Mouse (Mus musculus): Measurements from ENCODE around the gene Dgke. TPM values are rescaled to one million over a fixed set of nuclear protein-coding genes. Genes with fewer than 3 reads are reported as not detected.
"Not testable (repeated sequence)": the region's sequence is repeated elsewhere in the genome, so short reads cannot be mapped to it uniquely, and the experiment has no call there.

Gene Dgke
- 1 to 10 TPM; 2.5 to 2.7 TPM for total RNA-seq (2021)
- long read RNA-seq, experiment 1, result 0 reads
- long read RNA-seq, experiment 2, result 0 reads

GRCm38 (mm10) chr11:89066750-89067149 lies at the start of gene Dgke:
Gene Dgke (minus strand): TSS chr11:89066850.
- DNase-seq, result no peak

- no peak for DNase-seq
These were observed 40.6 kb upstream of the Dgke start for GRCm38 (mm10) chr11:89107180-89107807.

DNA sequence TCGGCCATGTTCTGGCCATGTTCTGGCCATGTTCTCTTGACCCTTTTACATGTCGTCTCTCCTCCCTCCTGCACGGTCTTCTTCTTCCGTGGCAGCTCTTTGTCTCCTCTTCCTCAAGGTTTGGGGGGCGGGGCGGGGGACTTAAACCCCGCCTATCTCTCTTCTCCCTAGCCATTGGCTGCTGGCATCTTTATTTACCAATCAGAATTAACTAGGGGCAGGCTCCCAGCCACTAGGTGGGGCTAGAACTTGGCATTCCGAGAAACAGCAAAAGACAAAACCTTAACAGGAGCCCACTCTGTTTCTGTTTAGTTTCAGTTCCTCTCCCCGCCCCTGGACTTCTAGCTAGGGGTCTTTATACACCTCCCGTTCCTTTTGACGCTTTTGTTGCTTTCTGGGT lies 39.2 kb upstream of the Dgke start:
- DNase-seq, result no peak

DNA sequence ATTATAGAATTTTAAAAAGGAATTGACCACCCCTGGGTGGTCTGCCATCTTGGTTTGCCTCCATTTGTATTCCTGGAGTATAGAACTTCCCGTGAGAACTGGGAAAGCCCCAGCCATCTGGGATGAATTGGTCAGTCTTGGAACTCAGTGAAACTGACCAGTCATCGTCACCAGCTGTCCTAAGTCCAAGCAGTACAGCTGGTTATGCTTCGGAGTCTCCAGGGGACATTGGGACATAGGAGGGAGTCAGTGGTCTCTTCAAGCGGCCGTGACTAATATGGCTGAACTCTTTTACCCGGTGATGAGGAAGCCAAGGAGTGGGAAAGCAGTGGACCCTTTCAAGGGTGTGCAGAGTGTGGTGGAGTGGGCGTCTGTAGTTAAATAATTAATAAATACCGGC lies 38.6 kb upstream of the Dgke start:
- no peak for DNase-seq

GRCm38 (mm10) chr11:89103166-89103565 lies 36.5 kb upstream of the Dgke start:
- peak; percentile 78 for DNase-seq

DNA sequence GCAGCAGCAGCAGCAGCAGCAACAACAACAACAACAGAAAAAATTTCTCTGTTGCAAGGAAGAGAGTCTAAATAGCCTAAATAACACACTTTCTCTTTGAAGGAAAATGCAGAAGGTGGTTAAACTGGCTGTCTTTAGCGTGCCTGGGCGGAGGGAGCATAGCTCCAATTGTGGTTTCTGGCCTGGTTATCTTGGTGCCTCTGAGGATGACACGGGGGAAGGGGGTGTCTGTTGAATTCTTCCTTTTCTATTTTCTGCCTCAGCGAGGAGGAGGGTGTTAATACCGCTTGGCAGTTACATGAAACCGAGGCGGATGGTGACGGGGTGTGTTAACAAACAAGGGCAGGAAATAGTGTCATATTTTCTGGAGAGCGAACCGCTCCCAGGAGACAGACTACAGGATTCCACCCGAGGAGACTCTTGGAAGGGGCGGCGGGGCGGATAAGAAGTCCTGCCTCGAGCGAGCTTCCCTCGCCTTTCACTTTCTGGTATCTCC lies 34.2 kb upstream of the Dgke start:
- peak; percentile 74 for DNase-seq

- peak; percentile 84 for DNase-seq
These were observed 33.8 kb upstream of the Dgke start for GRCm38 (mm10) chr11:89100403-89100802.

GRCm38 (mm10) chr11:89098930-89099329 lies 32.3 kb upstream of the Dgke start:
- no peak for DNase-seq

DNA sequence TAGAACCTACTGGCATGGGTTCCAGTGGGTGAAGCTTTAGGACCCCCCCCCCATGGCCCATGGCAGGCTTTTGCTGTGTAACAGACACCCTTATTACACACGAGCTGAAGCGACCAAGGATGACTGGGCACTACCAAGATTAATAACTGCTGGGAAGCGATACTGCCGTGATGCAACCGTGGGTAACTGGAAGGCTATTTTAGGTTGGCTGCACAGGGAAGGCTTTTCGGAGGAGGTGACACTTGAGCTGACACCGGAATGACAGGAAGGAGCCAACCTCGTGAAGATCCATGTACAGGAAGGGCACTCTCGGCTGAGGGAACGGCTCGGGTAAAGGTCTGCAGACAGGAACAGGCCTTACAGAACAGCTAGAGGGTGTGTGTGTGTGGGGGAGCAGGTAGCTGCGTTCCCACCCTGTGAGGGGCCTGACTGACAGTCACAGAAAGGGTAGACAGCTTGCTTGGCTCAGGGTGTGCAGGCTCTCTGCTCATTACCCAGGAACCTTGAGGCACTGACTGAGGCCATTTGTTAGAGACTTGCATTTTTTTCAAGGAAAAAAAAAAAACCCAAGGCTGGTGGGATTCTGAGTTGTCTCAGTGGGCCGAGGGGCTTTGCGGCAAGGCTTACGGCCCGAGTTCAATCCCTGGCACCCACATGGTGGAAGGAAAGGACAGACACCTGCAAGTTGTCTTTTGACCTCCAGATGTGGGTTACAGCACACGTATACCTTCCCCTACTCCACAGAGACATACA lies 31.6 kb upstream of the Dgke start:
- DNase-seq, result peak; percentile 74

- DNase-seq, result not testable (repeated sequence)
These were observed 30.6 kb upstream of the Dgke start for GRCm38 (mm10) chr11:89097292-89097691.

GRCm38 (mm10) chr11:89095306-89095705 lies 28.7 kb upstream of the Dgke start:
- no peak for DNase-seq

DNA sequence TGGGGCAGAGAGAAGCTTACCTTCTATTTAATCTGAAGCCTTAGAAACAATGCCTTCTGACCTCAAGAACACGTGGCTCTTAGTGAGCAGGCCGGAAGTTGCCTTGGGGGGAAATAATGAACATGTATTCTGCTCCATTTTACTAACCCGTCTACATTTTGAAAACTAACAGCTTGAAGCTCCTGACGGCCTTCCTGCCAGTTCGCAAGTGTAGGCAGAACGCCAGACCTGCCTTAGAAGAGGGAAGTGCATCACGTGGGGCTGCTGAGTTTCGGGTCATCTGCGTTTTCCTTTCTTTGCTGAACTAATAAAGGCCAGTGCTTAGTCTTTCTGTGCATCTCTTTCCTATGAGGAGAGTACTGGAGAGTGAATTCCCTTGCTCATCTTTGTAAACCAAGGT lies 26.1 kb upstream of the Dgke start:
- no peak for DNase-seq

DNA sequence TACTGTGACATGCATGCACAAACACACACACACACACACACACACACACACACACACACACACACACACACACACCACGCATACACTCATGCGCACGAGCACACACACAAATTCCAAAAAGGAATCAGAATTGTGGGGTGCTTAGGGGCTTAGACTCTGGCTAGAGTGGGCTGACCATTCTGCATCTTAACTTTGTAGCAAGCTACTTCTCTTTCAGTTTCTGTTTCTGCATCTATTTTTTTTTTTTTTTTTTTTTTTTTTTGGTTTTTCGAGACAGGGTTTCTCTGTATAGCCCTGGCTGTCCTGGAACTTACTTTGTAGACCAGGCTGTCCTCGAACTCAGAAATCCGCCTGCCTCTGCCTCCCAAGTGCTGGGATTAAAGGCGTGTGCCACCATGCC lies 23.7 kb upstream of the Dgke start:
- DNase-seq, result not testable (repeated sequence)

- DNase-seq, result no peak
These were observed 22.1 kb upstream of the Dgke start for GRCm38 (mm10) chr11:89088754-89089153.

GRCm38 (mm10) chr11:89086208-89086809 lies 19.7 kb upstream of the Dgke start:
- no peak for DNase-seq

DNA sequence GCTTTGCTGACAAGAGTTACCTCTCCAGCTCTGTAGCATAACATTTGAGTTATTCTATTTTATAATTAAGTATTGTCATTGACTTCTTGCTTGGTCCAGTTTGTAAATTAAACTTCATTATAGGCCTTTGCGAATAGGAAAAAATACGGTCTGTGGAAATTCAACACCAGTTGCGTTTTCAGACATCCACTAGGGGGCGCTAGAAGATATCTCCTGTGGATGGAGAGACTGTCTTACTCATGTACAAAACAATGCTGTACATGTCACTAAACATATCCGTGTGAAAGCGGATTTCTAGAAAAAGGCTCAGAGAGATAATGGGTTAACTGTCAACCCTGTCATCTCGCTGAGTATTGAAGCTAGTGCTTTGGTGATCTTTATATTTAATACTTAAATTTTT lies 18.0 kb upstream of the Dgke start:
- DNase-seq, result no peak

DNA sequence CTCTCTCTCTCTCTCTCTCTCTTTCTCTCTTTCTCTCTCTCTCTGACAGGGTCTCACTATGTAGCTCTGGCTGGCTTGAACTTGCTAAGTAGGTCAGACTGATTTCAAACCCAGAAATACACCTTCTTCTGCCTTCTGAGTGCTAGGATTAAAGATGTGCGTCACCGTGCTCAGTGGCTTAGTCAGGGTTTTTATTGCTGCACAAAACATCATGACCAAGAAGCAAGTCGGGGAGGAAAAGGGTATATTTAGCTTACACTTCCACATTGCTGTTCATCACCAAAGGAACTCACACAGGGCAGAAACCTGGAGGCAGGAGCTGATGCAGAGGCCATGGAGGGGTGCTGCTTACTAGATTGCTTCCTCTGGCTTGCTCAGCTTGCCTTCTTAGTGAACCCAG lies 16.0 kb upstream of the Dgke start:
- DNase-seq, result not testable (repeated sequence)

DNA sequence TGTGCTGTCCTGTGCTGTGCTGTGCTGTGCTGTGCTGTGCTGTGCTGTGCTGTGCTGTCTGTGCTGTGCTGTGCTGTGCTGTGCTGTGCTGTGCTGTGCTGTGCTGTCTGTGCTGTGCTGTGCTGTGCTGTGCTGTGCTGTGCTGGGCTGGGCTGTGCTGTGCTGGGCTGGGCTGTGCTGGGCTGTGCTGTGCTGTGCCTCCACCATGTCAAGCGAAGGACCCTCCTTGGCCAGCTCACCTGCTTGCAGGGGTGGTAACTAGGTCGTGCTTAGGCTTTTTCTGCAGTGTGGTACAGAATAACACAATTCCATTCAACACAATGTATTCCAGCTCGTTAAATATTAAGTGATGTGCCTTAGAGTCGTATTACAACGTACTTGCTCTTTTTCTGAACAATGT lies 15.3 kb upstream of the Dgke start:
- DNase-seq, result not testable (repeated sequence)

- DNase-seq, result no peak
These were observed 12.5 kb upstream of the Dgke start for GRCm38 (mm10) chr11:89078996-89079680.

DNA sequence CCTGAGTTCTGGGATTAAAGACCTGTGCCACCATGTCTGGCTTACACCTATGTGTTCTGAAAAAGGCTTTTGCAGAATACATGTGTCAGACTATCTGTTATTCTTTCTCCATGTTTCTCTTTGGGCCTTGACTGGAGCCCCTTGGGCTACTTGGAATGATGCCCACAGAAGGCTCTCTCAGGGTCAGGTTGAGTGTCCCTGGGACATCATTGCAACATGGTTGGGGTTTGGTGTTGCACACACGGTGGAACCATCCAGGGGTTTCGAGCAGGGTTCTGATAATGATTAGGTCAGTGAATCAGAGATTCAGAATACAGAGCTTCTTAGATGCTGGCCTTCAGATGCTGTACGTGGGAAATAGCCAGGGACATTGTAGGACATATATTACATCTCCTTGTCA lies 11.7 kb upstream of the Dgke start:
- DNase-seq, result no peak

- DNase-seq, result peak; percentile 37
These were observed 11.0 kb upstream of the Dgke start for GRCm38 (mm10) chr11:89077601-89078000.

GRCm38 (mm10) chr11:89076370-89076821 lies 9.7 kb upstream of the Dgke start:
- DNase-seq, result no peak

Measured in gastrocnemius, postnatal 25 days (tissue).